Mouse (Mus musculus): Measurements from ENCODE around the gene Ndufaf7. TPM values are rescaled to one million over a fixed set of nuclear protein-coding genes. Genes with fewer than 3 reads are reported as not detected.

The Ndufaf7 gene
- total and polyA plus RNA-seq, 2 experiments from 2014 or later: 19.7 to 59.9 TPM

DNA sequence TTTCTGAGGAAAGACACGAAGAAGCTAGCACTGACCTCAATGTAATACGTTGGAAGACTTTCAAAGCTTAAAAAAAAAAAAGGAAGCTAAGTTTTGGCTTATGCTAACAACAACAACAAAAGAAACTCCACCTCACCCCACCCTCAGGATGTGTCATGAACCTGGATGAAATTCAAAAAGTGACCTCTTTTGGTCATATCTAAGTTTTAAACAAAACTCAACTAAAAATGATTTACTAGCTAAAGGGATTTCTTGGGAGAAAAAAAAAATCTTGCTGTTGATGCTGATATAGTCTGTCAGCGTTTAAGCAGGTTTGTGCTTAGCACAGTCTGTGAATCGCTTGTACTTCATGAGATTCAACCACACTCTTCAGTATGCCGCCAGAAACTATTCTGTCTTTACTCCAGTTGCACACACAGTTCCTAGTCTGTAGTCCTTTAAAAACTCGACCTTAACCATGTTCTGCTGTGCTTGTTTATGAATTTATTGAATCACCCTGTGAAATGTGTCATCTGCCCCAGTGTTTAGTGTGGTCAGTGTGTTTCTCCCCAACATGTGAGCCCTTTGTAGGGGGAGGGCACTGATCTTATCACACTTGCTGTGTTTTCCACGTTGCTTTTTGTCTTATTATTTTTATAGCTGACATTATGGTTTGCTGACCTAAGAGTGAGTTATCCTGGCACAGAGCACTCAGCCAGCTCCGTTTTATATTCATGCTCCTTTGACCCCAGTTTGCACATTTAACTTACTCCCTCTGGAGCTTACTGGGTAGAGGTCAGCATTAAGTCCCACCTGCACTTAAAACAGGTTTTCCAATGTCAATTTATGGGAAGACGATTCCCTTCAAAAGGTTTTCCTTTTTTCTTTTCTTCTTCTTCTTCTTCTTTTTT lies 58.2 kb downstream of the Ndufaf7 start:
- Histone ChIP-seq H3K36me3 (ENCODE audit: insufficient read depth, low read length) (no peaks in the 10 kb centered on the region), H3K27me3 (ENCODE audit: insufficient read depth, low read length) (no peaks in the 10 kb centered on the region), H3K4me2 (ENCODE audit: low read depth, low read length) (no peak overlapping the region), H3K9me3 (ENCODE audit: low read length) (no peaks in the 10 kb centered on the region), H3K4me1 (ENCODE audit: insufficient read depth, low read length) (no peaks in the 10 kb centered on the region), H3K9ac (replicated peaks; ENCODE audit: low read length) (no peak overlapping the region), H3K4me3 (ENCODE audit: low read length) (no peak overlapping the region), H3K27ac (no peak overlapping the region)
- ATAC-seq (no peak), DNase-seq (ENCODE audit: low spot score) (no peak)
- no peak for TF ChIP-seq CTCF (IDR thresholded peaks at IDR 0.05; ENCODE audit: low read depth)
- 70% methylated on average over 9 of the region's 9 CpGs for WGBS

Other genes starting within 250 kb of the Ndufaf7 start
- 21.3 and 22.2 TPM in 2 replicates for gene Strn, start 199.9 kb upstream of the Ndufaf7 start, total RNA-seq (2014; rRNA removed)
- 4.4 and 4.5 TPM in 2 replicates for gene Strn, start 199.9 kb upstream of the Ndufaf7 start, polyA plus RNA-seq (2015; fragmentation: Nextera tagmentation; extraction: Ambion mirVana)
- gene Heatr5b, start 101.8 kb upstream of the Ndufaf7 start, total RNA-seq (2014; rRNA removed): 38.9 and 48.1 TPM in 2 replicates
- 9.0 and 9.5 TPM in 2 replicates for gene Heatr5b, start 101.8 kb upstream of the Ndufaf7 start, polyA plus RNA-seq (2015; fragmentation: Nextera tagmentation; extraction: Ambion mirVana)
- 8.9 and 10.3 TPM in 2 replicates for gene Gpatch11, start 101.6 kb upstream of the Ndufaf7 start, total RNA-seq (2014; rRNA removed)
- 50.2 and 57.0 TPM in 2 replicates for gene Gpatch11, start 101.6 kb upstream of the Ndufaf7 start, polyA plus RNA-seq (2015; fragmentation: Nextera tagmentation; extraction: Ambion mirVana)
- gene Eif2ak2, start 54.6 kb upstream of the Ndufaf7 start, total RNA-seq (2014; rRNA removed): 5.1 and 6.3 TPM in 2 replicates
- gene Eif2ak2, start 54.6 kb upstream of the Ndufaf7 start, polyA plus RNA-seq (2015; fragmentation: Nextera tagmentation; extraction: Ambion mirVana): 5.1 and 7.8 TPM in 2 replicates
- not detected in 2 replicates for gene Sult6b1, start 30.1 kb upstream of the Ndufaf7 start, total RNA-seq (2014; rRNA removed)
- 0.39 and 0.55 TPM in 2 replicates for gene Sult6b1, start 30.1 kb upstream of the Ndufaf7 start, polyA plus RNA-seq (2015; fragmentation: Nextera tagmentation; extraction: Ambion mirVana)
- 18.5 and 32.6 TPM in 2 replicates for gene Cebpzos, start 20.6 kb upstream of the Ndufaf7 start, total RNA-seq (2014; rRNA removed)
- gene Cebpzos, start 20.6 kb upstream of the Ndufaf7 start, polyA plus RNA-seq (2015; fragmentation: Nextera tagmentation; extraction: Ambion mirVana): 140 and 149 TPM in 2 replicates
- 11.0 and 13.5 TPM in 2 replicates for gene Cebpz, start 70 bp upstream of the Ndufaf7 start, total RNA-seq (2014; rRNA removed)
- gene Cebpz, start 70 bp upstream of the Ndufaf7 start, polyA plus RNA-seq (2015; fragmentation: Nextera tagmentation; extraction: Ambion mirVana): 46.4 and 54.0 TPM in 2 replicates
- 24.4 and 27.6 TPM in 2 replicates for gene Prkd3, start 83.7 kb downstream of the Ndufaf7 start, total RNA-seq (2014; rRNA removed)
- 9.3 and 10.8 TPM in 2 replicates for gene Prkd3, start 83.7 kb downstream of the Ndufaf7 start, polyA plus RNA-seq (2015; fragmentation: Nextera tagmentation; extraction: Ambion mirVana)
- 30.8 and 32.2 TPM in 2 replicates for gene Qpct, start 114.8 kb downstream of the Ndufaf7 start, total RNA-seq (2014; rRNA removed)
- gene Qpct, start 114.8 kb downstream of the Ndufaf7 start, polyA plus RNA-seq (2015; fragmentation: Nextera tagmentation; extraction: Ambion mirVana): 37.1 and 37.3 TPM in 2 replicates

All from hindbrain, postnatal 0 days (tissue).